Mouse (Mus musculus): ENCODE data around the gene Kif6. TPM values are rescaled to one million over a fixed set of nuclear protein-coding genes. Genes with fewer than 3 reads are reported as not detected.

The Kif6 gene
- polyA plus RNA-seq, 1 experiment from 2014 or later: 1.9 TPM

- WGBS: 48% methylated on average over 3 of the region's 3 CpGs
- H3K36me3 ChIP-seq (ENCODE audit: control insufficient read depth, insufficient read depth, low read length): no peaks in the 10 kb centered on the region
- 0 out of 2 replicates have a peak, but pooled peaks cover 5% of the 10 kb centered on the region for H3K9me3 ChIP-seq (ENCODE audit: control insufficient read depth, low read length)
- H3K27me3 ChIP-seq (ENCODE audit: control insufficient read depth, insufficient read depth, low read length): no peaks in the 10 kb centered on the region
- no peak overlapping the region for H3K4me2 ChIP-seq (ENCODE audit: low read length)
- no peak overlapping the region for H3K27ac ChIP-seq (replicated peaks in 1 of 2; ENCODE audit: control insufficient read depth in 1 of 2, insufficient read depth in 1 of 2, low read depth in 2 of 2, low read length in 2 of 2)
- no peak overlapping the region for H3K9ac ChIP-seq (ENCODE audit: low read length)
- peaks cover 3 to 4% of the 10 kb centered on the region in 2 experiments; a peak in 1 of 4 replicates for H3K4me1 ChIP-seq (ENCODE audit: control insufficient read depth in 2 of 2, insufficient read depth in 2 of 2, low read length in 2 of 2)
- no peak overlapping the region for H3K4me3 ChIP-seq (ENCODE audit: control insufficient read depth in 1 of 2, insufficient read depth in 1 of 2, low read depth in 1 of 2, low read length in 2 of 2)
- ATAC-seq (ENCODE audit: insufficient number of reproducible peaks, insufficient read depth, low FRiP score, low read depth): no peak
Measured at GRCm38 (mm10) chr17:49852183-49852582, 237.2 kb downstream of the Kif6 start.

GRCm38 (mm10) chr17:49855785-49856184 lies 240.8 kb downstream of the Kif6 start:
- Histone ChIP-seq H3K9ac (ENCODE audit: low read length) (no peak overlapping the region), H3K9me3 (ENCODE audit: control insufficient read depth, low read length) (no peaks in the 10 kb centered on the region), H3K27me3 (ENCODE audit: control insufficient read depth, insufficient read depth, low read length) (no peaks in the 10 kb centered on the region), H3K4me1 (ENCODE audit: control insufficient read depth in 2 of 2, insufficient read depth in 2 of 2, low read length in 2 of 2) (peaks cover 3 to 4% of the 10 kb centered on the region in 2 experiments; a peak in 1 of 4 replicates), H3K36me3 (ENCODE audit: control insufficient read depth, insufficient read depth, low read length) (no peaks in the 10 kb centered on the region), H3K27ac (replicated peaks in 1 of 2; ENCODE audit: control insufficient read depth in 1 of 2, insufficient read depth in 1 of 2, low read depth in 2 of 2, low read length in 2 of 2) (no peak overlapping the region), H3K4me2 (ENCODE audit: low read length) (no peak overlapping the region), H3K4me3 (ENCODE audit: control insufficient read depth in 1 of 2, insufficient read depth in 1 of 2, low read depth in 1 of 2, low read length in 2 of 2) (no peak overlapping the region)
- 14% methylated on average over 4 of the region's 4 CpGs for WGBS
- no peak for ATAC-seq (ENCODE audit: insufficient number of reproducible peaks, insufficient read depth, low FRiP score, low read depth)

GRCm38 (mm10) chr17:49860057-49860816 lies 245.3 kb downstream of the Kif6 start:
- Histone ChIP-seq H3K4me1 (ENCODE audit: control insufficient read depth in 2 of 2, insufficient read depth in 2 of 2, low read length in 2 of 2) (peaks cover 0 to 2% of the 10 kb centered on the region in 2 experiments; a peak in 3 of 4 replicates), H3K4me2 (ENCODE audit: low read length) (no peak overlapping the region), H3K27me3 (ENCODE audit: control insufficient read depth, insufficient read depth, low read length) (no peaks in the 10 kb centered on the region), H3K27ac (replicated peaks in 1 of 2; ENCODE audit: control insufficient read depth in 1 of 2, insufficient read depth in 1 of 2, low read depth in 2 of 2, low read length in 2 of 2) (no peak overlapping the region), H3K4me3 (ENCODE audit: control insufficient read depth in 1 of 2, insufficient read depth in 1 of 2, low read depth in 1 of 2, low read length in 2 of 2) (no peak overlapping the region), H3K9me3 (ENCODE audit: control insufficient read depth, low read length) (0 out of 2 replicates have a peak, but pooled peaks cover 4% of the 10 kb centered on the region), H3K36me3 (ENCODE audit: control insufficient read depth, insufficient read depth, low read length) (no peaks in the 10 kb centered on the region), H3K9ac (ENCODE audit: low read length) (no peak overlapping the region)
- no peak for ATAC-seq (ENCODE audit: insufficient number of reproducible peaks, insufficient read depth, low FRiP score, low read depth)
- 85% methylated on average over 10 of the region's 10 CpGs for WGBS

GRCm38 (mm10) chr17:49863597-49863996 lies 248.7 kb downstream of the Kif6 start:
- H3K4me3 ChIP-seq (ENCODE audit: control insufficient read depth in 1 of 2, insufficient read depth in 1 of 2, low read depth in 1 of 2, low read length in 2 of 2): no peak overlapping the region
- H3K27me3 ChIP-seq (ENCODE audit: control insufficient read depth, insufficient read depth, low read length): no peaks in the 10 kb centered on the region
- ATAC-seq (ENCODE audit: insufficient number of reproducible peaks, insufficient read depth, low FRiP score, low read depth): no peak
- 0 out of 2 replicates have a peak, but pooled peaks cover 4% of the 10 kb centered on the region for H3K9me3 ChIP-seq (ENCODE audit: control insufficient read depth, low read length)
- no peak overlapping the region for H3K9ac ChIP-seq (ENCODE audit: low read length)
- H3K4me2 ChIP-seq (ENCODE audit: low read length): no peak overlapping the region
- WGBS: 61% methylated on average over 5 of the region's 5 CpGs
- H3K27ac ChIP-seq (replicated peaks in 1 of 2; ENCODE audit: control insufficient read depth in 1 of 2, insufficient read depth in 1 of 2, low read depth in 2 of 2, low read length in 2 of 2): no peak overlapping the region
- peaks cover 12 to 13% of the 10 kb centered on the region in 2 experiments for H3K4me1 ChIP-seq (ENCODE audit: control insufficient read depth in 2 of 2, insufficient read depth in 2 of 2, low read length in 2 of 2)
- H3K36me3 ChIP-seq (ENCODE audit: control insufficient read depth, insufficient read depth, low read length): no peaks in the 10 kb centered on the region

- Histone ChIP-seq H3K4me1 (ENCODE audit: control insufficient read depth in 2 of 2, insufficient read depth in 2 of 2, low read length in 2 of 2) (peaks cover 12 to 13% of the 10 kb centered on the region in 2 experiments), H3K27ac (replicated peaks in 1 of 2; ENCODE audit: control insufficient read depth in 1 of 2, insufficient read depth in 1 of 2, low read depth in 2 of 2, low read length in 2 of 2) (no peak overlapping the region)
Measured at GRCm38 (mm10) chr17:49865604-49866003, 250.7 kb downstream of the Kif6 start.

GRCm38 (mm10) chr17:49866653-49867215 lies 251.8 kb downstream of the Kif6 start:
- no peak overlapping the region for H3K9ac ChIP-seq (ENCODE audit: low read length)
- no peaks in the 10 kb centered on the region for H3K36me3 ChIP-seq (ENCODE audit: control insufficient read depth, insufficient read depth, low read length)
- H3K27ac ChIP-seq (replicated peaks in 1 of 2; ENCODE audit: control insufficient read depth in 1 of 2, insufficient read depth in 1 of 2, low read depth in 2 of 2, low read length in 2 of 2): no peak overlapping the region
- no peak overlapping the region for H3K4me3 ChIP-seq (ENCODE audit: control insufficient read depth in 1 of 2, insufficient read depth in 1 of 2, low read depth in 1 of 2, low read length in 2 of 2)
- H3K4me1 ChIP-seq (ENCODE audit: control insufficient read depth in 2 of 2, insufficient read depth in 2 of 2, low read length in 2 of 2): peaks cover 10 to 13% of the 10 kb centered on the region in 2 experiments
- 29% methylated on average over 8 of the region's 8 CpGs for WGBS
- peaks cover 18% of the 10 kb centered on the region; the same call in 1 of the 2 replicates for H3K27me3 ChIP-seq (ENCODE audit: control insufficient read depth, insufficient read depth, low read length)
- peak overlapping the region; percentile 21; the same call in 1 of the 2 replicates for H3K4me2 ChIP-seq (ENCODE audit: low read length)
- 0 out of 2 replicates have a peak, but pooled peaks cover 4% of the 10 kb centered on the region for H3K9me3 ChIP-seq (ENCODE audit: control insufficient read depth, low read length)
- ATAC-seq (ENCODE audit: insufficient number of reproducible peaks, insufficient read depth, low FRiP score, low read depth): no peak

More at GRCm38 (mm10) chr17:49865604-49866003, 250.7 kb downstream of the Kif6 start:
- Histone ChIP-seq H3K36me3 (ENCODE audit: control insufficient read depth, insufficient read depth, low read length) (no peaks in the 10 kb centered on the region), H3K4me2 (ENCODE audit: low read length) (no peak overlapping the region), H3K9me3 (ENCODE audit: control insufficient read depth, low read length) (0 out of 2 replicates have a peak, but pooled peaks cover 4% of the 10 kb centered on the region), H3K4me3 (ENCODE audit: control insufficient read depth in 1 of 2, insufficient read depth in 1 of 2, low read depth in 1 of 2, low read length in 2 of 2) (no peak overlapping the region), H3K27me3 (ENCODE audit: control insufficient read depth, insufficient read depth, low read length) (peaks cover 8% of the 10 kb centered on the region; the same call in 1 of the 2 replicates), H3K9ac (ENCODE audit: low read length) (no peak overlapping the region)
- ATAC-seq (ENCODE audit: insufficient number of reproducible peaks, insufficient read depth, low FRiP score, low read depth): no peak
- 70% methylated on average over 2 of the region's 2 CpGs for WGBS

- no peak for ATAC-seq (ENCODE audit: insufficient number of reproducible peaks, insufficient read depth, low FRiP score, low read depth)
- Histone ChIP-seq H3K4me3 (ENCODE audit: control insufficient read depth in 1 of 2, insufficient read depth in 1 of 2, low read depth in 1 of 2, low read length in 2 of 2) (no peak overlapping the region), H3K36me3 (ENCODE audit: control insufficient read depth, insufficient read depth, low read length) (no peaks in the 10 kb centered on the region), H3K4me2 (ENCODE audit: low read length) (peak overlapping the region; percentile 21; the same call in 1 of the 2 replicates), H3K9me3 (ENCODE audit: control insufficient read depth, low read length) (0 out of 2 replicates have a peak, but pooled peaks cover 4% of the 10 kb centered on the region), H3K27ac (replicated peaks in 1 of 2; ENCODE audit: control insufficient read depth in 1 of 2, insufficient read depth in 1 of 2, low read depth in 2 of 2, low read length in 2 of 2) (no peak overlapping the region), H3K27me3 (ENCODE audit: control insufficient read depth, insufficient read depth, low read length) (peaks cover 18% of the 10 kb centered on the region; the same call in 1 of the 2 replicates), H3K4me1 (ENCODE audit: control insufficient read depth in 2 of 2, insufficient read depth in 2 of 2, low read length in 2 of 2) (peaks cover 10 to 13% of the 10 kb centered on the region in 2 experiments), H3K9ac (ENCODE audit: low read length) (0 out of 2 replicates have a peak overlapping the region, but pooled peaks have one; percentile 5)
- 11% methylated on average over 13 of the region's 13 CpGs for WGBS
Measured at GRCm38 (mm10) chr17:49867321-49868137, 252.6 kb downstream of the Kif6 start.

All from heart, embryonic 14.5 days (tissue).